Mouse (Mus musculus) cerebellum, adult 11 months (tissue): ENCODE results near the gene Gm10160.
A peak's percentile ranks its signal among the peaks of the same experiment; 100 is the strongest.

Experiments
- DNase-seq: peaks from one replicate; pipeline ENCODE4 v3.0.0; 2022

The Gm10160 gene

DNA sequence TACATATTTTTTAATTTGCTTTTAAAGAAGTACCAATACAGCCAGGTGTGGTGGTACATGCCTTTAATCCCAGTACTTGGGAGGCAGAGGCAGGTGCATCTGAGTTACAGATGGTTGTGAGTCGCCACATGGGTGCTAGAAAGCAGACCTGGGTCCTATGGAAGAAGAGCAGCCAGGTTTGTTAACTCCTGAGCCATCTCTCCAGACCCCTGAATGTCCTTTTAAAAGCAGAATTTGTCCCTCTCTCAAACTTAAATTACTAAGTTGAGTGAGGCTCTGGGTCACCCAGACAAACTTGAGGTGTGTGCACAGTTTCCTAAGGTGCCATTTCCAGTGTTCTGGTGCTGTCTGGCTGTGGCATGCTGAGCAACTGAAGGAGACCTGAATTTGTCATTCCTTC is at the start of gene Gm10160:
Gm10160 (minus strand) TSS at position 101 of the 400 bp plus-strand sequence.
- no peak for DNase-seq

DNA sequence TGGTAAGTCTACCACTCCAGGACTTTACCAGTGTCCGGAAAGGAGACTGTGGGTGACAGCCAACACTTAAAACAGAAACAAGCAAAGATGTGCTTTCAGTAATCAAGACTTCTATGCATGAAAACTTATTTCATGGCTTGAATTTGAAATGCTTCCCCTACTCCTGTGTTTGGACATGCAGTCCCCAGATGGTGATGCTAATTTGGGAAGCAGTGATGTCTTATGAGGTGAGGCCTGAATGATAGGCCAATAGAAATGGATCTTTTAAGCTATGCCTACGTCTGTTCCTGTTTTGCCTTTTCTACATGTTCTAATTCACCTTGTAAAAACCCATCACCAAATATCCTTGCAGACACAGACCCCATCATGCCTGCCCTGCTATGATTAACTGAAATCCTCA is 49.3 kb upstream of the Gm10160 start:
- no peak for DNase-seq

DNA sequence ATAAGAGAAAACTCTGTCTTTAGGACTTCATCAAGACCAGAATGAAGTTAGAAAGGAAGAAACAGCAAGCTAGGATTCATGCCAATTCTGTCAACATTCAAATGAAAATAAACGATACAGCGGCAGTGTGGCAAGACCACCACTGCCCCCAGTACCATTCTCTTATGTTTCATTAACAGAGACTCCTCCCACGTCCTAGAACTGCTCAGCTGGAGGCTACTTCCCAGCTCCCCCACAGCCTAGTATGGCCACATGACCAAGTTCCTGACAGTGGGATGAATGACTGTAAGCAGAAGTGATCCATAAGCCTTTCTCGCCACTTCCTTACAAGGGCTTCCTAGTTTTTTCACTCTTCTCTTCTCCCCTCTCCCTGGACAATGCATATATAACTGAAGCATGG is 48.5 kb upstream of the Gm10160 start:
- no peak for DNase-seq

DNA sequence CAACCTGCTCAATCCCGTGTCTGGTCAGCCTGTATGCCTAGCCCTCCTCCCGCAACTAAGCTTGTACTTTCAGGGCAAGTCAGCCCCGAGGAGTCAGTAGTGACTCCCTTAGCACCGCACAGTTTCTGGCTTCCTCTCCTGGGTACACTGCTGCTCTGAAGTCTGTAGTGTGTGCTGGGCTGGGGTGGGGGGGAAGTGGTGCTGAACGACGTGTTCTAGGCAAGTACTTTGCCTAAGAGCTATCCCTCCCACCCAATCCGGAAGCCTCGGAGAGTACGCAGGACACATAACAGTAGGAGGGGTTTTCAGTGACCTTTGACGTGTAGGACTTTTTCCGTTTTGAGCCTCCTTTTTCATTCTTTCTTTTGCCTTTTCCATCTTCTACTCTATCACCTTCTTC is 43.8 kb upstream of the Gm10160 start:
- no peak for DNase-seq

DNA sequence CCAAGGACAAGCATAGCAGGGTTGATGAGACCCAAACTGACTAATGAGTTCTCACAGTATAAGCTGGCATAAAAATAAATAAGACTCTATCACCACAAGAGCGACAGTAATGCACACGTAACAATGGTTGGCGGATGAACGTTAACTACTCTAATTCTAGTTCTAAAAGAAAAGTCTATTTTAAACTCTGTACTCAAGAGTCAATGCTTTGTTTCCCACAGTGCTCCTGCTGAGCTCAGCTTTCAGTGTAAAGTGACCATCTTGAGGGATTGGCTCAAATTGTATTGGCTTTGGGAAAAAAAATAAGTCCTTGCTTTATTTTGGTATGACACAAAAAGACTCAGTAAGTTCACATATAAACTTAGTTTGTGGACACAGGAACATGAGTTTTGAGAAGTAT is 29.5 kb upstream of the Gm10160 start:
- DNase-seq = no peak

DNA sequence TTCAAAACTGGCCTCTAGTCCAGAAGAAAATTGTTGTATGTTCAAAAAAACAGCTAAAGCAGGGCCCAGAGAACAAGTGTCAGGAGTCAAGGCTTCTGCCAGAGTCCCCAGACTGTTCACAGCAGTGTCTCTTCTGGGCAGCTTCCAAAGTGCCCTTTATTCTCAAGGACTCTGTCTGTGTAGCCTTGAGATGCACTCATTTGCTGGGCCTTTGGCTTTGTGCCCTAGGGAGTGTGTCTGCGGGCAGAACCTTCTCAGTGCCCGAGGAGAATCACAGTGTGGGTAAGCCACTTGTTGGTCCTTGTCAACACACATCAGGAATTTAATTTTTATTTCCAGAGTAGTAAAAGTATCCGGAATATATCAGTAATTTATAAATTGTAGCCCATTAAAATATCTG is 26.0 kb upstream of the Gm10160 start:
- no peak for DNase-seq

DNA sequence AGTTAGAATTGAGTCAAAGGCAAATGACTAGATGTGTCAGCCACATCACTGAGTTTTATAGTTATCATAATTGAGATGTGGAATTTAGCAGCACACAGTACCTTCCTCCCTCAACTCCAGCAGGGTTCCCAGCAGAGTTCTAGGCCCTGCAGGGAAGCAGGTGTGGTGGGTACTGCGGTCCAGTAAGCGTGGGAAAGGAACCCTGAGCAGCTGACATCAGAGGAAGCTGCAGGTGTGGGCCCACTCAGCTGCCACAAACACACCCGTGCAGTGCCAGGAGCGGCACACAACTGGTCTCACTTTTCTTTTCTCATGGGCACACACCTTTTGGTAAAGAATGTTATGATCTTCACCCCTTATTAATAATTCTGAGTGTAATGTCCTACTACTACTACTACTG is 25.2 kb upstream of the Gm10160 start:
- no peak for DNase-seq

DNA sequence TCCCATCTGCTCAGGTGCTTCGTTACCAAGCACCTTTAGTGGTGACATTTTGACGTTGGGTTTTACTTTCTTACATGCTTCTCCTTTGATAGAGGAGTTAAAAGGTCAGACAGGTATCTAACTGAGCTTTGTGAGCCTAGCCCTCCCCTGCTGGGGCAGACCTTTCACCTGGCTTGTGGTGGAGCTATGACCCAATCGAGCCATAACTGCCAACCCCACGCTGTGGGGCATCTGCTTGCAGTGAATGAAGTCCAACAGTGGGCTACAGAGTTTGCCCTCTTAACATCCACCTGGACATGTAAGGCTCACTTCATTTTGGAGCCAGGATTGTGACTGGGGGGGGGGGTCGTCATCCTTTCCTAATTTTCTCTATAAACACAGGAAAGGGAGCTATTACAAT is 24.7 kb upstream of the Gm10160 start:
- DNase-seq = no peak

DNA sequence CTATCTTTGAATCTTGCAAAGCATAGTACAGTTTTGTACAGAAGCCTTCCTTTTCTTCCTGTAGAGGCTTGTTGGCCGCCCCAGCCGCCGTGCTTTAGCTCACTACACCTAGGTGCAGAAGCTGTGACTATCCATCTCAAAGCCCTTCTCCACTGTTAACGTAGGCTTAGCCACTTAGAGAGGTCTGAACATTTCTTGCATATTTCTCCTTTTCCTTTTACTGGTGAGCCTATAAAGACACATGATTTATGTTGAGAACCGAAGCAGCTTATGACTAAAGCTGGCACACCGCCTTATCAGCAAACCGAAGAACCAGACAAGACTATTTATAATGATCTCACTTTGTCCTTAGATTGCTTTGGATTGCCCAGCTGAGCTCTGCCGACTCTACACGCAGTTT is 19.8 kb upstream of the Gm10160 start:
- DNase-seq = no peak

DNA sequence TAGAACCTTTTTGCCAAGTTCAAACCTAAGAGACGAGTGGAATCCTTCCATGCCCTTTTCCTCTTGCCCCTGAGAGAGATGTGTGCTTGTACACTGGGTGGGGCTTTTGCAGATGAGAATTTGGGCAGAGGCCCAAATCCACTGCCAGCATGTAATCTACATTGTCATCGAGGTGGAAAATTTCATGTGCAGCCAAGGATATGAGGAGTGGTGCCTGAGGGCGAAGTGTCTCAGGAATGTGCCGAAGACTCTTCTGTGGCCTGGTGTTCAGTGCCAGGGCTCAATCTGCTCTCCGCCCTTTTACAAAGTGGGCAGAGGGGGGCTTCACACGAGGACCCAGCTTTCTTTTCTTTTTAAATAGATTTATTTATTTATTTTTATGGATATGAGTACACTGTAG is 19.0 kb upstream of the Gm10160 start:
- DNase-seq = no peak

DNA sequence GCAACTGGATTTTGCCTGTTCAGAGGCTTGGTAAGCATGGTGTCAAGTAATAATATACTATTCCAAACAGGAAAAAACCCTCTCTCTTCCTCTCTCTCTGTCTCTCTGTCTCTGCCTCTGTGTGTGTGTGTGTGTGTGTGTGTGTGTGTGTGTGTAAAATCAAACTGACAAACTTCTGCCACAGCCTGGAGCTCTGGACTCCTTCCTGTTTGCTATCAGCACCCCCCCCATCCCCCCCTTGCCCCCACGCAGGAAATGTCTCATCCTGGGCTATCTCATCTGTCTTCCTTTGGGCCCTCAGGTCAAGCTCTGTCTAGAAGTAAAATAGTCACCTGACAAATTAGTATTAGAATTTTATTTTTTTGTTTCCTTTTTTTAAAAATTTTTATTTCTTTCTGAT is 18.2 kb upstream of the Gm10160 start:
- no peak for DNase-seq

DNA sequence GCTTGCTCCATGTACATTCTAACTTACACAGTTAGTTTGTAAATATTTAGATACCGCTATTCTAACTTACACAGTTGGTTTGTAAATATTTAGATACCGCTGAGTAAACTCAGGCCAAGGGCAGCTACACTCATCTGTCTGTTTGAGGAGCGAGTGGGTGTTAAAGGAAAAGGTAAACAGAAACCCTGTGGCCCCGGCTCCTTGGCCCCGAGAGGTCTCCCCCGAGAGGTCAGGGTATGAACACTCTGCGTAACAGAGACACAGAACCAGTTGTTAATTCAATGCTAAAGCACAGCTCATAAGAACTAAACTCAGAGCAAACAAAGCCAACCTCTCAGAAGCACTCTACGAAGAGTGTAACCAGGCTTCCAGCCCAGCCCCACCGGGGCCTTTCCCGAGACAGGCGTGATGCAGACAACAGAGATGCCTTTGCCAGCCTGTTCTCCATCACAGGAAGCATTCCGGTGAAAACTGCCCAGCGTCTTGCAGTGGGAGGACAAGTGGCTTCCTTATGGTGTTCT is 17.0 kb upstream of the Gm10160 start:
- no peak for DNase-seq

DNA sequence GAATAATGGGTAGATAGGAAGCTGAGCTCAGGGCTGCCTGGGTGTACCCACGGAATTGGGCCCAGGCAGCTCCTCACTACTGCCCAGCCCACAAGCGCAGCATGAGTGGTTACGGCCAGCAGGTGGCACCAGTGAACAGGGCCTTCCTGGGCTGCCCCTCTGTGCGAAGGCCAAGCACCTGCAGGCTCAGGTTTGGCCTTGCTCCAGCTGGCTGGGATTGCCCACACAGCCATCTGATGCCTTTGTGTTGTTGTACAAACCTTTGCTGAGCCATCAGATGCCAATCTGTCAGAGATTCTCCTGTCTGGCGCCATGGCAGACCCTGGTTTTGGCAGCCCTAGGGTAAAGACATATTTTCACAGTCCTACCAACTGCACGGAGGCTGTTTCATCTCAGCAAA is 12.6 kb upstream of the Gm10160 start:
- peak; percentile 97 for DNase-seq

DNA sequence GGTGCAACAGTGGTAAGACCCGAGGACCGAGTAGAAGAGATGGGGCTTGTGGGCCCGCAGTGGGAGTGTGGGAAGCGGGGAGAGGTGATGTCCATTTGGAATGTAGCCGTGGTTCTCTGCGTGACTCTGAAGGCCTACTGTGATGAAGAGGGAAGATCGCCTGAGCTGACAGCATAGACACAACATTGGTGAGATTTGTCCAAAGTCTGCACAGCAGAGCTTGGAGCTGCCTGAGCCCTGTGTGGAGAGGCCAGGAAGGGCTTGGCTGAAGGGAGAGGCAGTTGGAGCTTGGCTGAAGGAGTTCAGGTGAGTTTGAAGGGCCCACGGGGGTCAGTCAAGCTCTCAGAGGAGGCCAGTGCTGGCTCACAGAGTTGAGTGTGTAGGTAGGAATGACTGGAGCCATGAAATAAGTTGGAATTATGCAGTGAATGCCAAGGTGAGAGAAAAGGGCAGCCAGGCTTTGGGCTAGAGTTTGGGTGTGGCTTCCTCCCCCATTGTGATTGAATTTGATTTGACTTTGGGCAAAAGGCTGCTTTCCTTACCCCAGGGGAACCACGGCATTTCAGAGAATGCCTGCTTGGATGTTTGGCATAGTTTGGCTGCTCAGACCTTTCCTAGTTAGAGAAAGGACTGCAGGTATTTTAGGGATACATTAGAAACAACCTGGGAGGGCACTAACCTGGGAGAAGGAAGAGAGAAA is 11.8 kb upstream of the Gm10160 start:
- DNase-seq = no peak

DNA sequence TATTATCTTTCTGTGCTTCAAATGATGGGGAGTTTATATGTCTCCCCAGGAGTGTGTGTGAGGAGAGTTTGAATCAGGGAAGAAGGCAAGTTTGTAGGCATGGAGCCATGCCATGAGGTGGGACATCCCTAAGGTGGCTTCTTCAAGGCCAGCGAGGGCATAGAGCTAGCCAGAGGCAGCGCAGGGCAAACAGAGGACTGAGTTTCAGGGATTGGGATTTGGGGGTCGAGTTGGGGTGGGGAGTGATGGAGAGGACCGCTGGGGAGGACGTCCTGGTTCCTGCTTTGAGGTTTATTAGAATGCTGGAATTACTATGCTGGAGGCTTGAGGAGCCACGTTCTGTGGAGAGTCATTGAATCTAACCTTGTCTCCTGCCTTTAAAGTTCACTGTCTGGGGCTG is 10.3 kb upstream of the Gm10160 start:
- DNase-seq = no peak

DNA sequence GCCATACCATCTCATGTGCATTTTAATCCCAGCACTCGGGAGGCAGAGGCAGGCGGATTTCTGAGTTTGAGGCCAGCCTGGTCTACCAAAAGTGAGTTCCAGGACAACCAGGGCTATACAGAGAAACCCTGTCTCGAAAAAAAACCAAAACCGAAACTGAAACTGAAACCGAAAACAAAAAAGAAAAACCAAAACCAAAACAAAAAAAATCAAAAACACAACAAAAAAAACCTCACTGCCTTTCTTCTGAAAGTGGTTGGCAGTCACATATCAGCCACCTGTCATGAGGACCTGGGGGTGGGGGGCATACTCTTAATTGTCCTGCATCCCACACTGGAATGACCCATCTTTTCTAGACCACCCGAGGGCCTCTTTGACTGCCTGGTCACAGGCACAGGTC is 9.0 kb upstream of the Gm10160 start:
- no peak for DNase-seq

DNA sequence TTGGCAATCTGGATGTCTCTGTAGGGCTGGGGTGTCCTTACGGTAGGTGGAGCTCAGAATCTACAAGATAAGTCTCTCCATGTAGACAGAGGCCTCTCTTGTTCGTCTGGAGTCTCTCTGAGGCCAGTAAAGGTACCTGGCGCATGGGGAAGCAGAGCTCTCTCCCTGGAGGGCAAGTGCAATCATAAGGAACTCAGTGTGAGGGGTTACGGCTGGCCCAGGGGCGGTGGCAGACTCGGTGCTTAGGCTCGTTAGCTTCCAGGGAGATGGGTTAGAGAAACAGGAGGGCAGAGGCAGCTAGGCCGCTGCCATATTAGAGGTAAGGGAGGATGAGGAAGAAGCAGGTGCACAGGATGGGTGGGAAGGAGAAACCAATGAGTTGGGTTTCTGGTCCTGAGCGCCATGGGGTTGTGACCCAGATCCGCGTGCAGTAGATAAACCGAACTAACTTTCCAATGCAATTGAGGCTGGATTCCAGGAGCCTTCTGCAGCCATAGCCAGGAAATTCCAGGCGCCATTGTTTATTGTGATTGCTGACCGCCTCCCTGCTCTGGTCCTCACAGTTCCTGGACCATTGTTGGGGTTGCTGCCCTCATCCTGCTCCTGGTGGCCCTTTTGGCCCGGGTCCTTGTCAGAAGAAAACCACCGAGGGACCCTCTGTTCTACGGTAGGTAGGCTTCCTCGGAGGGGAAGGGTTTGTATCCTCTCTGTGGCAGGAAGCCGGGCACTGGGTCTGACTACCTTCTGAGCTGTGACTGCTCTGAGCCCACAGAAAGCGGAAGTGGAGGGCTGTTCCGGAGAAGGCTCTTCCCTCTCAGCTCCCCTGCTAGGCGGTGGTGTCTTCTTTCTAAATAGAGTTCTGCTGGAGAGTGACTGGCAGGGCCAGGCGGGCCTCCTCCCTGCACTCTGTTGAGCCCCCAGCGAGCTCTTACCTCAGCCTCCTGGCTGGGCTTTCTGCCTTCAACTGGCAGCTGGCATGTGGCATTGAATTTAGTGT is 7.3 kb upstream of the Gm10160 start:
- no peak for DNase-seq

DNA sequence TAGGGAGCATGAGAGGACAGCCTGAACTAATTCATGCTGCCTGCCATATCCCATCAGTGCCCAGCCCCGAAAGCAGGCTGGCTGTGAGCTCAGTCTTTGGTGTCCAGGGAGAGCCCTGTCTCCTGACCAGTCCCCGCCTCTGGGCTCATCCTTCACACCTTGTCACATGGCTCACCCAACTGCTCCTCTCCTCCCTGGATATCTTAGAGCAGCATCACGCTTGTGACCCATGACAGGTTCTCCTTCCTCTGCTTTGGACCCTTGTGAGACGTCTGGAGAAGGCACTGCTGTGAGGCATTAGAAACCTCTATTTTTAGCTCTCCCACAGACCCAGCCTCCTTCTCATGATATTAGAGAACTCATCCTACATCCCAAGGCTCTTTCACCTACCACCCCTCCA is 6.3 kb upstream of the Gm10160 start:
- DNase-seq = no peak

DNA sequence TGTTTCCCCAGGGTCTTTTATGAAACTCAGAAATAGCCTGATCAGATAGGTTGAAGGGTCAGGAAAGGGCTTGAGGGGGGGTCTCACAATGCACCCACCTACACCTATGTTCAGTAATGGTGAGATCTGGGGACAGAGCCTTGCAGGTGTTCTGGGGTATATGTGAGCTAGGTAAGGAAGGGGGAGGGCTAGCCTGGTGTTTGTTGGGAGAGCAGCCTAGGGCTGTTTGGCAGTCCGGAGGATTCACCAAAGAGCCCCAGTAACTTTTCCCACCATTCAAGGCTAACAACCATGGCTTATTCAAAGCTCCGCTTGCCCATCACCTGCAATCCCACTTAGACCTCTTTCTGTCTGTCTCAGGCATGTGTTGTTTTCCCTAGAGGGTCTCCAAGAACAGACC is 5.9 kb upstream of the Gm10160 start:
- DNase-seq = no peak

DNA sequence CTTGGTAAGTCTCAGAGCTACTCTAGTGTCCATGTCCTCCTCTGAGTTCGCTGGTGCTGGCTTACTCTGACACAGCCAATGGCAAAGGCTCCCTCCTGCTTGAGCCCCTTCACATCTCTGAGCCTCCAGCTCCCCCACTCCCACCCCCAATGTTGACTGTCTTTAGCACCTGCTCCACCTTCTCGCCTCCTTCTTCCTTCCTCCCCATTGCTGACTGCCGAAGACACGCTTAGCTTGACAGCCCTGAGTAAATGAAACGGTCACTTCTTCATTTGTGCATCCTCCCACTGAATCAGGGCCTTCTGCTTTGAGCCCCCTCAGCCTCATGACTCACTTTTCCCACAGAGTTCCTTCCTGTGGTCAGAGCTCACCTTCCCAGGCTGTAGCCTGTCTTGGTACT is 5.4 kb upstream of the Gm10160 start:
- no peak for DNase-seq

DNA sequence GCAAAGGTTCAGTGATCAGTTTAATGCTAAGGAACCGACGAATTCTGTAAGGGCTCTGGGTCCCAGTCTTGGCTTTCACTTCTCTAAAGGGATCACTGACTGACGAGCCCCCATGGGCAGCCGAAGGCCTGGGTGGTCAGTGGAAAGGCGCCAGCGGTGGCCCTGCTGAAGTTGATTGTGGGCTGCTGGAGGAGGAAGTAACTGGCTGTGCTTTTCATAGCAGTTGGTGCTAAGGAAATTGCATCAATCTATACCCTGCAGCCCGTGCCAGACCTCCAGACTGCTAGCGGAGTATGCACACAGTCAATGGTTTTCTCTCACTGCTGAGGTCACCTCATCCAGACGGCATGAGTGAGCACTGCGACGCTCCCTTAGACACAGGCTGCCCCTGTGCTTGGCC is 4.5 kb upstream of the Gm10160 start:
- no peak for DNase-seq

DNA sequence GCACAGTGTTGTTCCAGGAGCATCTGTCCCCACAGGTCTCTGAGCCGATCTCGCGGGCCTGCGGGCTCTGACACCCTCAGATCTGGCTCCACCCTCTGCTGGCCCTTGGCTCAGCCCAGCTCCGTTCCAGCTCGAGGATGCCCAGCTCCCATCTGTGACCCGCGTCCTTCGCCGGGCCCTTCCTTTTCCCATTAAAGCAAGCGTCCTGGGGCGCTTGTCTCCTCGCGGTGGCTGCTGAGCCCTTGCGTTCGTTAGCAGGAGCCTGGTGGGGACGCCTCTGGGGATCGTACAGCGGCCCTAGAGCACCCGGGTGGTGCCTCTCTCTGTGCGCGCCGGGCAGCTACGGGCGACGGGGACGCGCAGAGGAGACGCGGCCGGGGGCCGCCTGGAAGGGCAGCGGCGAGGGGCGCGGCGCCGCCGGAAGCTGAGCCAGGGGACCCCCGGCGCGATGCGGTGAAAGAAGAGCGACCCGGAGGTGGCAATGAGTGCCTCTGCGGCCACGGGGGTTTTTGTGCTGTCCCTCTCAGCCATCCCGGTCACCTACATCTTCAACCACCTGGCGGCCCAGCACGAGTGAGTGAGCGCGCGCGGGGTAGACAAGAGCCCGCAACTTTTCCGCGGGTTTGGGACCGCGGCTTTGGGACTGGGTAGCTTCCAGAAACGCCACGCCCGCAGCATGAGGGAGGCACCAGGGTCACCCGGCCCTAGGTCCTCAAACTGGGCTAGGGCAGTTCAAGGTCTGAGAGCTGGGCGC is 3.6 kb upstream of the Gm10160 start, which contains the start of gene Tm6sf1:
Tm6sf1 (plus strand) TSS at position 34 of the 754 bp plus-strand sequence.
- DNase-seq = no peak

DNA sequence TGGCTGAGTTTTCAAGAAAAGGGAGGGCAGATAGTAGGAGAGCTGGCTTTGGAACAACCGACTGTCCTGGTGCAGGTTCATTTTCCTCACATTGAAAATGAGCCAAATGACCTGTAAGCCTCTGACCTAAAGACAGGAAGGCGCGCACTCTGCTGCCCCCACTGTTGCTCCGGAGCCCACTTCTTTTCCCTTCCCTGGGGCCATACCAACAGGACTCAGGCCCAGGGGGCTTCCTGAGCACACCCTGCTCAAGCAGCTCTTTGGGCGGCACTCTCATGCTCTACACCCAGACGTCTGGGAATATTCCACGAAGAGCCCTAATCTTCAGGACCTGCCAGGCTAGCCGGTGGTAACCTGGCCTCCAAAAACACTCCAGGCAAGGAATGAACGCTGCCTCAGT is 2.6 kb upstream of the Gm10160 start:
- no peak for DNase-seq
